Mouse (Mus musculus) stomach, embryonic 15.5 days (tissue): Measurements from ENCODE around the gene 2610021A01Rik. TPM values are rescaled to one million over a fixed set of nuclear protein-coding genes. Genes with fewer than 3 reads are reported as not detected.
"Not testable (repeated sequence)": the region's sequence is repeated elsewhere in the genome, so short reads cannot be mapped to it uniquely, and the experiment has no call there.

ENCODE experiments used
- ATAC-seq: fragments of 200-750 bp; cut with Nextera tagmentation; 2 replicates; pipeline ENCODE4 v1.8.0; 2017; ENCODE audit warnings: low read depth, moderate number of reproducible peaks, moderate TSS enrichment; ENCODE audit not compliant: insufficient read depth, low FRiP score
- H3K27ac ChIP-seq: fragments of 300-500 bp; sonication (generic); 2 replicates; pipeline ENCODE4 v1.5.1; 2015; ENCODE audit warnings: mild to moderate bottlenecking, inconsistent platforms
- H3K27me3 ChIP-seq: fragments of 300-500 bp; sonication (generic); replicated peaks from 2 replicates; pipeline ENCODE4 v1.6.1; 2015; ENCODE audit warnings: inconsistent platforms
- H3K36me3 ChIP-seq: fragments of 300-500 bp; sonication (generic); 2 replicates; pipeline ENCODE4 v1.6.1; 2015; ENCODE audit warnings: inconsistent platforms
- H3K4me1 ChIP-seq: fragments of 300-500 bp; sonication (generic); 2 replicates; pipeline ENCODE4 v1.6.1; 2015; ENCODE audit warnings: inconsistent platforms
- H3K4me2 ChIP-seq: fragments of 300-500 bp; sonication (generic); 2 replicates; pipeline ENCODE4 v1.6.1; 2015; ENCODE audit warnings: mild to moderate bottlenecking, inconsistent platforms
- H3K4me3 ChIP-seq: fragments of 300-500 bp; sonication (generic); replicated peaks from 2 replicates; pipeline ENCODE4 v1.5.1; 2015; ENCODE audit warnings: inconsistent platforms
- H3K9ac ChIP-seq: fragments of 300-500 bp; sonication (generic); 2 replicates; pipeline ENCODE4 v1.6.1; 2015; ENCODE audit warnings: inconsistent platforms
- H3K9me3 ChIP-seq: fragments of 300-500 bp; sonication (generic); 2 replicates; pipeline ENCODE4 v1.6.1; 2016; ENCODE audit warnings: inconsistent platforms
- WGBS: fragments of 180-500 bp; shearing (Covaris S2); methylation state at CpG from one replicate; pipeline ENCODE4 v1.1.7; 2015; 5-methylcytosine and 5-hydroxymethylcytosine counted together
- polyA plus RNA-seq: library from polyadenylated mRNA; unstranded; fragments of >200 nt; fragmentation: Nextera tagmentation; extraction: Ambion mirVana; gene quantifications from 2 replicates; pipeline ENCODE4 v1.2.1, GENCODE M21; 2015

Gene 2610021A01Rik
- polyA plus RNA-seq, result 11.0 and 12.1 TPM in 2 replicates

DNA sequence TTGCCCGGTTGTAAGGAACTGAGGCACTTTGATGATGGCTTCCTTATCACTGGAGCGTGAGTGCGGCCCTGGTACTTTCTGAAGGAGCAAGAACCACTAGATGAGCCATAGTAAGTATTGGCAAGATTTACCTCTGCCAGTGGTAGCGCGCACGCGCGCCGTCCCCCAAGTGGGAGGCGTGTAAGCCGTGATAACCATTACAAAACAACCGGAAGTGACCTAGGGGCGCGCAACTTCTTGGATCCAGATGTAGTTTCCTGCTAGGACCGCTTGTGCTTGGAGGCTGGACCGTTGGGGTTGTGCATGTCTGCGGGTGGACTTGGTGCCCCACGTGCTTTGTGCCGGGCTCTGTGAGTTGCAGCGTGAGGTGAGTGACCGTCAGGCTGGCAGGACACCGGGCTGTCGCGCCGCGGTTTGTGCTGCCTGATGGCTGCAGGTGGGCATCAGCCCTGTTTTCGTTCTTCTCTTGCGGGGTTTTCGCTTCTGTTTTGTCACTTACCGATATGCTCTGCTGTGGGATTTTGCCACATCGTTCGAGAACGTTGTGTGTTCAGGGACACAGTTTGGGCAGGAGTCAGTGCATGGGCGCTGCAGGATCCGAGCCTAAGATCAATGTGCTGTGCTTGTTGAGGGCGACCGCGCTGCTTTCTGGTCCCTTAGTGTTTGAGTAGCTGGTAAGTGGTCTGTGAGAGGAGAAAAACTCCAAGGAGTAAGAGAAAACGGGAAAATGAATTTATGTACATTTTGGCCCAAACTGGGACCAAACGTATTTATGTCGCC lies at the start of gene 2610021A01Rik:
Gene 2610021A01Rik (plus strand): TSS at position 197 of the 780 bp plus-strand sequence.
- Histone ChIP-seq H3K9ac (peak within 1 kb of the TSS; percentile 74), H3K36me3 (no peaks in the 10 kb centered on the region), H3K27me3 (no peaks in the 10 kb centered on the region), H3K4me3 (peak within 1 kb of the TSS; percentile 68), H3K9me3 (no peaks in the 10 kb centered on the region), H3K4me2 (peak within 1 kb of the TSS; percentile 69), H3K27ac (peak within 1 kb of the TSS; percentile 61; the same call in 1 of the 2 replicates), H3K4me1 (peaks cover 3% of the 10 kb centered on the region; the same call in 1 of the 2 replicates)
- peak; percentile 98 for ATAC-seq
- WGBS, result under 1% methylated on average over 41 of the region's 41 CpGs

DNA sequence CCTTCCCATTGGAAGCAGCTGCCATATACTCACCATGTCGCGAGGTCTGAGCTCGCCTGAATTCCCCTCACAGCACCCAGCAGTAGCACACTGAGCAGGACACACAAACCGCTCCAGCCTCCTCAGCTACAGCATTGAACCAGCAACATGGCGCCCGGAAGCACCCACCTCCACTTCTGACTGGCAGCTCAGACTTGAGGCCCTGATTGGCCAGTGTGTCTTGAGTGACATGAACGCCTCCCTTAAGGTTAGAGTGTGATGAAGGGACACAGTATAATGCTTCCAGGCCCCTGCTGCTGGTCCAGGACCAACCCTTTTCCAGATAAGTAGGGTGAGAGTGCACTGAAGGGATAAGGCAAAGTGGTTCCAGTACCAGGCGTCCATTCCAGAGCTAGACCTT lies 38.3 kb upstream of the 2610021A01Rik start:
- no peak for ATAC-seq
- Histone ChIP-seq H3K4me1 (no peaks in the 10 kb centered on the region), H3K4me3 (no peak overlapping the region), H3K36me3 (no peaks in the 10 kb centered on the region), H3K27ac (no peak overlapping the region), H3K4me2 (no peak overlapping the region), H3K9ac (no peak overlapping the region), H3K27me3 (no peaks in the 10 kb centered on the region), H3K9me3 (no peaks in the 10 kb centered on the region)
- 68% methylated on average over 8 of the region's 8 CpGs for WGBS

DNA sequence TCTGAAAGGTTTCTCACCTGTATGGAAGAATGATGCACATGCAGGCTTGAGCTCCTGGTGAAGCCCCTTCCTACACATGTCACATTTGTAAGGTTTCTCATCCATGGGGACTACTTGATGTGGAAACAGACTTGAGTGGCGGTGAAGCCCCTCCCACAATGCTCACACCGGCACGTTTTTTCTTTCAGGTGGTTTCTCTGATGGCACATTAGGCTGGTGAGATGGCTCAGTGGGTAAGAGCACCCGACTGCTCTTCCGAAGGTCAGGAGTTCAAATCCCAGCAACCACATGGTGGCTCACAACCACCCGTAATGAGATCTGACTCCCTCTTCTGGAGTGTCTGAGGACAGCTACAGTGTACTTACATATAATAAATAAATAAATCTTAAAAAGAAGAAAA lies 25.5 kb upstream of the 2610021A01Rik start, which contains the start of gene Gm6871:
Gene Gm6871 (minus strand): TSS at position 101 of the 400 bp plus-strand sequence.
- not testable (repeated sequence) for H3K4me1 ChIP-seq, ATAC-seq, H3K9me3 ChIP-seq, H3K9ac ChIP-seq, H3K4me3 ChIP-seq, H3K27me3 ChIP-seq, H3K27ac ChIP-seq, H3K36me3 ChIP-seq, H3K4me2 ChIP-seq
- WGBS, result 85% methylated on average over 6 of the region's 6 CpGs

DNA sequence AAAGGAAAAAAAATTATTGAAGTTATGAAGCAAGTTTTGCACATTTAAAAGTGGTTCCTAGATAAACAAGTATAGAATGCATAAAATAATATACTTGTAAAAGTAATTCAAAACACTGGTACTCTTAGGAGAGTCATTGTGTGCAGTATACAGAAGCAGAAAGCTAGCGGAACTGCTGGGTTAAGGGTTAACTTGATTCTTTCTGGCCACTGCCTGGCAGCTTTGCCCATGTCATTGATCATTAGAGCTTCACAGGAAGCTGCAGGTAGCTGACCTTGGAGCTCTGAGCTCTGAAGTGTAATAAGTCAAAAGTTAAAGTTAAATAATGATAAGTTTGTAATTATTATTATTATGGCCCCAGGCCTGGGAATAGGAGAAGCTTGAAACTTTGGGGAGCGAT lies 21.1 kb upstream of the 2610021A01Rik start:
- Histone ChIP-seq H3K27ac (no peak overlapping the region), H3K4me3 (no peak overlapping the region), H3K27me3 (no peaks in the 10 kb centered on the region), H3K9me3 (no peaks in the 10 kb centered on the region), H3K9ac (no peak overlapping the region), H3K4me2 (no peak overlapping the region), H3K36me3 (no peaks in the 10 kb centered on the region), H3K4me1 (no peaks in the 10 kb centered on the region)
- no peak for ATAC-seq
- 82% methylated on average over 2 of the region's 2 CpGs for WGBS

DNA sequence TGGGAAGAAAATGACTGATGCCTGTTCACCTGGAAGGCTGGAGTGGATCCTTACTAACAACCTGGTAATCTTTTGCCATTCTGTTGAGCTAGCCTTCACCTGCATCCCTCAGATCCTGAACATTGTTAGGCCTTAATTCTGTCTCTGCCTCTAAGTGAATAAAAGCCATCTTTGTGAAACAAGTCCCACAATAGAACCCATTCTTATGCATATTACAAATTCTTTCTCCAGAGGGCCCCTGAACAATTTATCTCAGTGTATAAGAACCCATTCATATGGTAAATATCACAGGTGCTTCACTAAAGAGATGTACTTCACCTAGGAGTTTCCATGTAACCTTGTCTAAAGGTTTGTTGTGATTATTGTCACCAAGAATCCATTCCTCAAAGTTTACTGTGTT lies 17.0 kb upstream of the 2610021A01Rik start:
- Histone ChIP-seq H3K4me2 (no peak overlapping the region), H3K27me3 (no peaks in the 10 kb centered on the region), H3K4me1 (no peaks in the 10 kb centered on the region), H3K4me3 (no peak overlapping the region), H3K9ac (no peak overlapping the region), H3K36me3 (no peaks in the 10 kb centered on the region), H3K27ac (no peak overlapping the region), H3K9me3 (no peaks in the 10 kb centered on the region)
- no peak for ATAC-seq

DNA sequence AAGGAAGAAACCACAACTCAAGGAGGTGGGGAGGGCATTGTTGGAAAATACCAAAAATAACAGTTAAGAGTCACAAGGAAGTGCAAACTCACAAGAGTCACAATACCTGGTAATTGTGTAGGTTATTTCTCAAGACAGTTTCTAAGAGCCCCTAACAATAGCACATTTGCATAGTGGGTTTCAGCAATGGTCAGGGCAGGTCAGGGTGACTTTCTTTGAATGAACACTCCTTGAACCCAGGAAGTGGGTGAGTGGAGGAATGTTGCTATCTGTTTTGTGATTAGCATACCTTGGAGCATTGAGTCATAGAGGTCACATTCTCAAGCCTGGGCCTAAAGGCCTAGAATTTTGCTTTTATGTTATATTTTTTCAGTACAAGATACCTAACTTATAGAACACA lies 11.2 kb upstream of the 2610021A01Rik start:
- H3K4me2 ChIP-seq, H3K9me3 ChIP-seq, H3K9ac ChIP-seq, H3K36me3 ChIP-seq, H3K4me1 ChIP-seq, ATAC-seq, H3K4me3 ChIP-seq, H3K27me3 ChIP-seq, H3K27ac ChIP-seq: not testable (repeated sequence)

DNA sequence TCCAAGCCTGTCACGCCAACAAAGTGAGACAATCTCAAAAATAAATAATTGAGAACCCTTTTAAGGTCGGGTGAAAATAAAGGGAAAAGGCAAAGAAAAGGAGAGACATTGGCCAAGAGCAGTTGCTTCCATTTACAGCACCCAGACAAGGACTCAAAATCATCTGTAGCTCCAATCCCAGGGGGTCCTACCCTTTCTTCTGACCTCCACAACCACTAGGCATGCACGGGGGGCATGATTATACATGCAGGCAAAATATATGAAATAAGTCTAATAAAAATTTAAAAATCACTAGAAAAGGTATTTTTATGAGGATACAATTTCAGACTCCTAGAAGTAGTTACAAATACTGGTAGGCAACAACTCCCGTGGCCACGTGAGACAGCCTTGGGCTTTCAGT lies 415 bp upstream of the 2610021A01Rik start:
- H3K27me3 ChIP-seq, result no peaks in the 10 kb centered on the region
- WGBS, result 43% methylated on average over 5 of the region's 5 CpGs
- ATAC-seq, result no peak

DNA sequence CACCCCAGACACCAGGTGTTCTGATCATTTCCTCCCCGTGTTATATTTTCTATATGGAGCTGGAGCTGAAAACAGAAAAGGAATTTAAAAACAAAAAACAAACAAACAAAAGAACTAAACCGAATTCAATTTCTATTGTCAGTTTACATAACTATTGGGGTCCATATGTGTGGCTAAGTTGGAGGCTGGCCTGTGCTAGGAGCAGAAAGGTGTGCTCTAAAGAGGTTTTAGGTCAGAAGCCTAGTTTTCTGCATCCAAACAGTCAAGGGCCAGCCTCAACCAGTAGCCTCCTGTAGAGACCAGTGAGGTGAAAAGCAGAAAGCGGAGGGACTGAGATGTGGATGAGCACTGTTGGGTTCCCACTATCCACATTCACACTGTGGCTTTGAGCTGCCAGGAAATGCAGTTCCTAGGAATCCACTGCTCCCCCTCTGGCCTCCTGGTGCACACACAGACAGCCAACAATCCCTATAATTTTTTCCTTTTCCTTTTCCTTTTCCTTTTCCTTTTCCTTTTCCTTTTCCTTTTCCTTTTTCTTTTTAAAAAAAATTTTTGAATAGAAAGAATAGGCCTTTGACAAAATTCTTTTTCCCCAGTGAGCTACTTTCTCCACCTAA lies 1.0 kb downstream of the 2610021A01Rik start:
- Histone ChIP-seq H3K4me2 (peak overlapping the region; percentile 69), H3K4me1 (peaks cover 3% of the 10 kb centered on the region; the same call in 1 of the 2 replicates), H3K9ac (peak overlapping the region; percentile 74; the same call in 1 of the 2 replicates), H3K36me3 (no peaks in the 10 kb centered on the region), H3K9me3 (no peaks in the 10 kb centered on the region), H3K4me3 (peak overlapping the region; percentile 68), H3K27me3 (no peaks in the 10 kb centered on the region), H3K27ac (peak overlapping the region; percentile 61; the same call in 1 of the 2 replicates)
- WGBS, result 5% methylated on average over 3 of the region's 3 CpGs
- no peak for ATAC-seq

More for the DNA sequence above, 415 bp upstream of the 2610021A01Rik start:
- Histone ChIP-seq H3K36me3 (no peaks in the 10 kb centered on the region), H3K27ac (no peak overlapping the region), H3K9me3 (no peaks in the 10 kb centered on the region), H3K4me3 (peak overlapping the region; percentile 68), H3K4me1 (peaks cover 3% of the 10 kb centered on the region; the same call in 1 of the 2 replicates), H3K4me2 (peak overlapping the region; percentile 69), H3K9ac (no peak overlapping the region)

DNA sequence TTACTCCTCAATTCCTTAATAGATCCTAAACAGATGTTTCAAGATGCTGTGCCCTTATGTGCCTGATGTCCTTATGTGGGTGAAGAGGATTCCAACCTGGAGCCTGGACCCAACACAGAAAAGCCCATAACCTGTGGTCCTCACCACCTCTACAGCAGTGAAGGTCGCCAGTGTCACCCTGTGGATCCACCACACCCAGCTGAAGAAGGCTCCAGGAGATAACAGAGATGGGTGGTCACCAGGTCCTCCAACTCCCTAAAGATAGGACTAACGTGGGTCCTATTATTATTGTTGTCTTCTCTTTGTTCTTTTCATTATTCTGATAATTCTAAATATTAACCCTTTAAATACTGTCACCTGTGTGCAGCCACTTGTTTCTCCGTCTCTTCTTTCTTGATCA lies 12.6 kb downstream of the 2610021A01Rik start:
- Histone ChIP-seq H3K4me3 (no peak overlapping the region), H3K4me1 (no peaks in the 10 kb centered on the region), H3K27ac (no peak overlapping the region), H3K4me2 (no peak overlapping the region), H3K9ac (no peak overlapping the region), H3K36me3 (0 out of 2 replicates have a peak, but pooled peaks cover 3% of the 10 kb centered on the region), H3K9me3 (no peaks in the 10 kb centered on the region), H3K27me3 (no peaks in the 10 kb centered on the region)
- WGBS, result 67% methylated on average over 3 of the region's 3 CpGs
- no peak for ATAC-seq

DNA sequence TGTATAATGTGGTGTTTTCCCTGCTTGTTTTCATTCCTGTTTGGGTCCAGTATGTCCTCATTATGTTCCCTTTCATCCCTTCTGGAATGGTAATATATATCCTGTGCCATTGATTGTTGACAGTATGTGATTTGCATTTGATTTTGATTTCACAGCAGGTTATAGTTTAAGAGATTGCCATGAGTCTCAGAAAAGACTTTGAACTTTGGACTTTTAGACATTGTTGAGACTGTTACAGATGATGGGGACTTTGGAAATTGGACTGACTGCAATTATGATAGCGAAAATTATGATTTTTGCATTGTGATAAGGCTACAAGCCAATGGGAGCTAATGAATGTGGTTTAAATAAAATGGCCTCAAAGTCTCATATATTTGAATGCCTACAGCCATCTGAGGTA lies 17.2 kb downstream of the 2610021A01Rik start:
- 98% methylated on average over 1 of the region's 1 CpGs for WGBS
- not testable (repeated sequence) for H3K36me3 ChIP-seq, ATAC-seq, H3K4me3 ChIP-seq, H3K9ac ChIP-seq, H3K27me3 ChIP-seq, H3K4me2 ChIP-seq, H3K27ac ChIP-seq, H3K4me1 ChIP-seq, H3K9me3 ChIP-seq

DNA sequence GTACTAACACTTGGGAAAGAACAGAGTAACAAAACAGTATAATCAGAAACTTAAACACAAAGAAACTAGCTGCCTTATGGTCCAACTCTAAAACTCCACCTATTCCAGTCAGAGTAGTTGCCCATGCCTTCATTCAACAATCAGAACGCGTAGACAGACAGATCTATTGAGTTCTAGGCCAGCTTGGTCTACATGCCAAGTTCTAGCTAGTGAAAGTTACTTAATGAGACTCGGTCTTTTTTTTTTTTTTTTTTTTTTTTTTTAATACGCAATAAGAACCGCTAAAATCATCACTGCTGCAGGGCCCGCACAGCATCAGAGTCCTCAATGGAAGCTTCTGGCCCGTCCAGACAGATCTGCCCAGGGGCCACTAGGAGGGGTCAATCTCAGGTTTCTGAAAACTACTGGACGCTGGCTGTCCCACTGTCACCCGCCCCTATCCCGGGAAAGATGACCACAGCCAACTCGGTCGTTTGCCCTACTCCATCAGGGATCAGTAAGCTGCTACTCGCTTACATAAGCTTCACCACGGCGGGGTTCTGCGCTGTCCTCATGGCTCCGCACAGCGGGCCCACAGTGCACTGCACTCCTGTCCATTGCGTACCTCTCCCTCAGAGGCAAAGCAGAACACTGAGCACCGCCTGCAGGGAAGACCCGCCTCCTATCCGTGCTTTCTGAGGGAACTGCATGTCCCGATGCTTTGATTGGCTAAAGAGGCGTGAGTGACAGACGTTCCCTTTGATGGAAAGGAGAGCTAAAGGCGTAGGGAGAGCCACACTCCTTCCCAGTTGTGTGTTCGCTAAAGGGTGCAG lies 33.6 kb downstream of the 2610021A01Rik start, which contains the start of gene Zfp788:
Gene Zfp788 (plus strand): TSS at position 795 of the 812 bp plus-strand sequence.
- Histone ChIP-seq H3K4me2 (peak within 1 kb of the TSS; percentile 94), H3K9ac (peak within 1 kb of the TSS; percentile 65; the same call in 1 of the 2 replicates), H3K4me3 (peak within 1 kb of the TSS; percentile 72), H3K36me3 (peaks cover 17% of the 10 kb centered on the region), H3K9me3 (no peaks in the 10 kb centered on the region), H3K4me1 (no peaks in the 10 kb centered on the region), H3K27me3 (no peaks in the 10 kb centered on the region), H3K27ac (peak within 1 kb of the TSS; percentile 99)
- WGBS, result 2% methylated on average over 27 of the region's 27 CpGs
- peak; percentile 98 for ATAC-seq
